Mouse (Mus musculus) MEL (cell line): ENCODE results near the gene Arhgef3. TPM values are rescaled to one million over a fixed set of nuclear protein-coding genes. Genes with fewer than 3 reads are reported as not detected.

Source experiments
- DNase-seq: peaks from one replicate; pipeline ENCODE4 v3.0.0; 2011; ENCODE audit warnings: low read depth, low spot score
- H3K27ac ChIP-seq: 2 replicates; pipeline ENCODE4 v1.5.1; 2012; ENCODE audit warnings: low read depth, mild to moderate bottlenecking, control low read depth, low read length, moderate library complexity; ENCODE audit not compliant: control insufficient read depth
- H3K27me3 ChIP-seq, 2 experiments: fragments of 150-350 bp in 1 of 2; sonication (generic) in 1 of 2; 2 replicates each; pipeline ENCODE4 v1.6.1; 2012; ENCODE audit warnings: low read length in 2 of 2, mild to moderate bottlenecking in 2 of 2, improper control_type of control experiment in 1 of 2, moderate library complexity in 1 of 2; ENCODE audit not compliant: insufficient read depth in 2 of 2, control insufficient read depth in 1 of 2
- H3K36me3 ChIP-seq, 2 experiments: 2 replicates each; pipeline ENCODE4 v1.6.1; 2012 to 2014; ENCODE audit warnings: low read length in 2 of 2, improper control_type of control experiment in 1 of 2, inconsistent platforms in 1 of 2, mild to moderate bottlenecking in 1 of 2; ENCODE audit not compliant: insufficient read depth in 2 of 2, control insufficient read depth in 1 of 2
- H3K4me1 ChIP-seq, 2 experiments: fragments of 150-350 bp in 1 of 2; sonication (generic) in 1 of 2; 2 replicates each; pipeline ENCODE4 v1.6.1; 2012; ENCODE audit warnings: low read length in 2 of 2, improper control_type of control experiment in 1 of 2, mild to moderate bottlenecking in 1 of 2; ENCODE audit not compliant: insufficient read depth in 2 of 2, control insufficient read depth in 1 of 2
- H3K4me3 ChIP-seq, 2 experiments: fragments of 150-350 bp in 1 of 2; sonication (generic) in 1 of 2; 2 replicates each; pipeline ENCODE4 v1.5.1; 2012; ENCODE audit warnings: low read depth in 2 of 2, low read length in 2 of 2, mild to moderate bottlenecking in 2 of 2, moderate library complexity in 2 of 2, control low read depth in 1 of 2, improper control_type of control experiment in 1 of 2; ENCODE audit not compliant: control insufficient read depth in 1 of 2, insufficient read depth in 1 of 2
- H3K79me2 ChIP-seq: 2 replicates; pipeline ENCODE4 v1.6.1; 2012; ENCODE audit warnings: mild to moderate bottlenecking, low read length, moderate library complexity; ENCODE audit not compliant: control insufficient read depth, poor library complexity, insufficient read depth
- H3K9ac ChIP-seq: 2 replicates; pipeline ENCODE4 v1.6.1; 2012; ENCODE audit warnings: low read depth, mild to moderate bottlenecking, control low read depth, low read length, moderate library complexity; ENCODE audit not compliant: control insufficient read depth, poor library complexity, severe bottlenecking
- H3K9me3 ChIP-seq: fragments of 150-350 bp; sonication (generic); replicated peaks from 2 replicates; pipeline ENCODE4 v1.6.1; 2012; ENCODE audit warnings: mild to moderate bottlenecking, low read length, improper control_type of control experiment, moderate library complexity; ENCODE audit not compliant: insufficient read depth
- BHLHE40 ChIP-seq: IDR thresholded peaks from 2 replicates; pipeline ENCODE4 v1.6.1; 2012; ENCODE audit warnings: low read depth, mild to moderate bottlenecking, inconsistent platforms, low read length, improper control_type of control experiment, borderline replicate concordance
- CTCF ChIP-seq, 3 experiments: IDR thresholded peaks in 2 of 3; conservative IDR thresholded peaks in 1 of 3; 2 replicates each; pipeline ENCODE4 v1.5.1; 2011 to 2012; ENCODE audit warnings: low read length in 3 of 3, low read depth in 2 of 3, mild to moderate bottlenecking in 2 of 3, improper control_type of control experiment in 1 of 3, inconsistent platforms in 1 of 3, mixed read lengths in 1 of 3, moderate library complexity in 1 of 3; ENCODE audit not compliant: control insufficient read depth in 1 of 3, insufficient read depth in 1 of 3, poor library complexity in 1 of 3, severe bottlenecking in 1 of 3
- ELF1 ChIP-seq: IDR thresholded peaks from 2 replicates; pipeline ENCODE4 v1.6.1; 2014; ENCODE audit warnings: low read depth, mild to moderate bottlenecking, inconsistent platforms, low read length, improper control_type of control experiment, moderate library complexity
- EP300 ChIP-seq, 2 experiments: IDR thresholded peaks; 2 replicates each; pipeline ENCODE4 v1.6.1; 2011; ENCODE audit warnings: improper control_type of control experiment in 2 of 2, low read length in 2 of 2, low read depth in 1 of 2, mild to moderate bottlenecking in 1 of 2
- ETS1 ChIP-seq: IDR thresholded peaks from 2 replicates; pipeline ENCODE4 v1.6.1; 2012; ENCODE audit warnings: low read depth, mild to moderate bottlenecking, inconsistent platforms, low read length, improper control_type of control experiment, moderate library complexity
- GABPA ChIP-seq: IDR thresholded peaks from 2 replicates; pipeline ENCODE4 v1.6.1; 2012; ENCODE audit warnings: low read depth, mild to moderate bottlenecking, inconsistent platforms, low read length, improper control_type of control experiment, moderate library complexity
- GATA1 ChIP-seq: IDR thresholded peaks from 2 replicates; pipeline ENCODE4 v1.6.1; 2011; ENCODE audit warnings: low read depth, low read length, improper control_type of control experiment
- KAT2A ChIP-seq: conservative IDR thresholded peaks from 2 replicates; pipeline ENCODE4 v1.6.1; 2012; ENCODE audit warnings: low read depth, low read length, improper control_type of control experiment, inconsistent platforms
- MXI1 ChIP-seq: IDR thresholded peaks from 2 replicates; pipeline ENCODE4 v1.6.1; 2011; ENCODE audit warnings: mild to moderate bottlenecking, low read depth, low read length, improper control_type of control experiment
- MYB ChIP-seq: IDR thresholded peaks from 2 replicates; pipeline ENCODE4 v1.6.1; 2011; ENCODE audit warnings: mild to moderate bottlenecking, low read depth, low read length, improper control_type of control experiment
- NELFE ChIP-seq: IDR thresholded peaks from 2 replicates; pipeline ENCODE4 v1.6.1; 2011; ENCODE audit warnings: low read depth, low read length, improper control_type of control experiment
- POLR2AphosphoS2 ChIP-seq: IDR thresholded peaks from 2 replicates; pipeline ENCODE4 v1.6.1; 2011; ENCODE audit warnings: low read length, improper control_type of control experiment
- RAD21 ChIP-seq: IDR thresholded peaks from 2 replicates; pipeline ENCODE4 v1.6.1; 2011; ENCODE audit warnings: mild to moderate bottlenecking, low read depth, low read length, improper control_type of control experiment
- SMC3 ChIP-seq: IDR thresholded peaks from 2 replicates; pipeline ENCODE4 v1.6.1; 2011; ENCODE audit warnings: low read depth, low read length, improper control_type of control experiment
- TBP ChIP-seq: IDR thresholded peaks from 2 replicates; pipeline ENCODE4 v1.8.0; 2011; ENCODE audit warnings: low read depth, low read length, improper control_type of control experiment
- UBTF ChIP-seq: IDR thresholded peaks from 2 replicates; pipeline ENCODE4 v1.6.1; 2012; ENCODE audit warnings: low read depth, mild to moderate bottlenecking, inconsistent platforms, low read length, improper control_type of control experiment, moderate library complexity, borderline replicate concordance; ENCODE audit not compliant: insufficient read depth
- USF1 ChIP-seq: IDR thresholded peaks from 2 replicates; pipeline ENCODE4 v1.6.1; 2014; ENCODE audit warnings: low read depth, mild to moderate bottlenecking, inconsistent platforms, low read length, improper control_type of control experiment, moderate library complexity
- ZC3H11A ChIP-seq: IDR thresholded peaks from 2 replicates; pipeline ENCODE4 v1.6.1; 2012; ENCODE audit warnings: low read depth, mild to moderate bottlenecking, inconsistent platforms, low read length, improper control_type of control experiment
- ZMIZ1 ChIP-seq: IDR thresholded peaks from 2 replicates; pipeline ENCODE4 v1.6.1; 2012; ENCODE audit warnings: low read depth, mild to moderate bottlenecking, inconsistent platforms, low read length, improper control_type of control experiment, moderate library complexity
- ZNF384 ChIP-seq: IDR thresholded peaks from 2 replicates; pipeline ENCODE4 v1.6.1; 2012; ENCODE audit warnings: low read depth, mild to moderate bottlenecking, inconsistent platforms, low read length, improper control_type of control experiment
- polyA plus RNA-seq, 2 experiments: library from polyadenylated mRNA; stranded (reverse) in 1 of 2; unstranded in 1 of 2; fragments of >175 nt in 1 of 2; fragments of >200 nt in 1 of 2; gene quantifications; 2 replicates each; pipeline versions ENCODE4 v1.2.1 to v1.2.4; 2012; ENCODE audit warnings: low replicate concordance in 2 of 2, low read depth in 1 of 2; ENCODE audit not compliant: insufficient read length in 2 of 2, insufficient read depth in 1 of 2, missing spikeins in 1 of 2
- total RNA-seq: library from RNA; depleted of rRNA; stranded (reverse); fragments of 300-350 nt; gene quantifications from 2 replicates; pipeline ENCODE4 v1.2.3, GENCODE M21; 2012

Arhgef3 gene
- total and polyA plus RNA-seq, 3 experiments, result 2.1 to 2.7 TPM; not detected in 1

DNA sequence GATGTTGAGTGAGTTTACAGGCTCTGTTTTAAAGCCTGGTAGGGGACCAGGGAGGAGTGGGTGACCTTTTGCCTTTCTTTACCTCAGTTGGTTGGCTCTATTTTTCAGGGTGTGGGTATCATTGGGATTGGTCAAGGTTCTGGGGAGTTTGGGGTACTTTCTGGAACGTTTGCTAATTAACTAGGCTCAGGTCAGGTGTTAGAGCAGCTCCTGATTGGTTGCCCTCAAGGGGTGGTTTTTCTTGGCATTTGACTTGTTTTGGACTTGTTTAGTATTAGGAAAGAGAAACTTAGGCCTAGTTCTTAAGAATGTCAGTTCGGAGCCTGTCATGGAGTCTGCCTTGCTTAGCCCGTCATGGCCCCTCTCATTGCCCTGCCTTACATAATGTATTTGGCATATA, 322.1 kb downstream of the Arhgef3 start:
- no peak for TF ChIP-seq TBP
- TF ChIP-seq NELFE, result no peak
- no peak for TF ChIP-seq CTCF (IDR thresholded peaks at IDR 0.05 in 2 of 3, conservative IDR thresholded peaks at IDR 0.05 in 1 of 3; ENCODE audit: control insufficient read depth in 1 of 3, insufficient read depth in 1 of 3, low read depth in 2 of 3, low read length in 3 of 3, poor library complexity in 1 of 3, severe bottlenecking in 1 of 3)
- no peak for TF ChIP-seq ZNF384
- H3K36me3 ChIP-seq, result peaks cover 6 to 9% of the 10 kb centered on the region in 2 experiments; a peak in 2 of 4 replicates
- H3K27ac ChIP-seq, result no peak overlapping the region

GRCm38 (mm10) chr14:27440921-27441320, 326.2 kb downstream of the Arhgef3 start:
- Histone ChIP-seq H3K36me3 (peaks cover 5 to 16% of the 10 kb centered on the region in 2 experiments; a peak in 3 of 4 replicates), H3K27me3 (no peaks in the 10 kb centered on the region), H3K4me3 (no peak overlapping the region), H3K79me2 (peaks cover 2% of the 10 kb centered on the region; the same call in 1 of the 2 replicates), H3K9ac (no peak overlapping the region), H3K9me3 (no peaks in the 10 kb centered on the region), H3K27ac (no peak overlapping the region), H3K4me1 (no peaks in the 10 kb centered on the region)
- no peak for TF ChIP-seq ZC3H11A
- no peak for TF ChIP-seq USF1
- TF ChIP-seq POLR2AphosphoS2, result no peak
- TF ChIP-seq CTCF (IDR thresholded peaks at IDR 0.05 in 2 of 3, conservative IDR thresholded peaks at IDR 0.05 in 1 of 3; ENCODE audit: control insufficient read depth in 1 of 3, insufficient read depth in 1 of 3, low read depth in 2 of 3, low read length in 3 of 3, poor library complexity in 1 of 3, severe bottlenecking in 1 of 3), result peak; percentile 10 to 56 (median 51); a peak in 4 of 6 replicates
- no peak for TF ChIP-seq ELF1
- no peak for TF ChIP-seq ZMIZ1
- peak; percentile 48 for TF ChIP-seq SMC3
- no peak for TF ChIP-seq BHLHE40
- TF ChIP-seq KAT2A, result no peak
- TF ChIP-seq GABPA, result no peak
- no peak for TF ChIP-seq MYB
- no peak for TF ChIP-seq MXI1
- no peak for TF ChIP-seq NELFE
- no peak for TF ChIP-seq GATA1
- TF ChIP-seq EP300 (IDR thresholded peaks at IDR 0.05; ENCODE audit: low read depth in 1 of 2, low read length in 2 of 2), result no peak
- no peak for TF ChIP-seq ETS1
- peak; percentile 17; the same call in 1 of the 2 replicates for TF ChIP-seq RAD21
- TF ChIP-seq UBTF, result no peak
- peak; percentile 56 for DNase-seq

More for the DNA sequence above, 322.1 kb downstream of the Arhgef3 start:
- no peak for DNase-seq
- Histone ChIP-seq H3K4me3 (no peak overlapping the region), H3K9ac (no peak overlapping the region), H3K79me2 (peaks cover 6% of the 10 kb centered on the region), H3K9me3 (no peaks in the 10 kb centered on the region), H3K27me3 (no peaks in the 10 kb centered on the region), H3K4me1 (no peaks in the 10 kb centered on the region)
